Mouse (Mus musculus) natural killer cell, adult 2 months (primary cell): ENCODE measurements at regions not wholly inside any gene's neighbourhood (a gene's known extent, or its start where the extent isn't known, plus 50 kb on each side); places are given as distances from the start of the nearest gene placed in this dataset.

ENCODE experiments used
- DNase-seq, 2 experiments: peaks; one replicate each; pipeline ENCODE4 v3.0.0; 2022; ENCODE audit warnings: low spot score in 2 of 2

- no peak for DNase-seq
These were observed 678.8 kb upstream of the Sox9 start for GRCm38 (mm10) chr11:112103252-112103651.

DNA sequence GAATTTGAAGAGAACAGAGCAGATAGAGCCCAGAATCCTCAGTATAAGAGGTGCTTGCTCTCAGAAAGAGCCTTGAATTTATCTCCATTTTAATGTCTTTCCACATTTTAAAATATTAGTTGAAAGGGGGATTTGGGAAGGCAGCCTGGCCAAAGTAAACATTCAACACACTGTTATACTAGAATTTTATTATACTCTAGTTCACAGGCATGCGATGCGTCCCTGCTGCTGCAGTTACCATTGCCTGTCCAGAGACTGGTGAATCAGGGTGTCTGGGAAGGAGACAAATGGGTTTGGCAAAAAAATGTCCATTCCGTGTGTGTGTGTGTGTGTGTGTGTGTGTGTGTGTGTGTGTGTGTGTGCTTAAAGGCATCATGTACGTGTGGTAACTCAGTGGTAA is 675.1 kb upstream of the Sox9 start:
- DNase-seq: no peak

- DNase-seq: no peak
These were observed 674.7 kb upstream of the Sox9 start for GRCm38 (mm10) chr11:112107314-112107713.

GRCm38 (mm10) chr11:112121026-112121425 is 661.0 kb upstream of the Sox9 start:
- DNase-seq: no peak

DNA sequence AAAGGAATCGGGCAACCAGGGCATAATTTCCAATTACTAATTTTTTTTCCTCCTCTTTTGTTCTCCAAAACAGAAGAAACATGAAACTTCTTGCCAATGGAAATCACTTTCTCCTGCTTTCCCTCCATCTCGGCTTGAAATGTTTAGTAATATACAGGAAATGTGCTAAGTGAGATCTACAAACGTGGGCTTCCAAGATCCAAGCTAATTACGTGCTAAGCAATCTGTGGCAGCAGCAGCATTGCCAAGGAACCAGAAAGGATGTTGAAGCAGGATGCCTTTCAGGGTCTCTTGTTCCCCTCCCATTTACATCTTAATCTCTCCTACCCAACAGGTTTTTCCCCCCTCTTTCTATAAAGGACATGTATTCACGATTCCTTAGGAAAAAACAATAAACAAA is 660.2 kb upstream of the Sox9 start:
- DNase-seq: no peak

- DNase-seq: no peak
These were observed 656.6 kb upstream of the Sox9 start for GRCm38 (mm10) chr11:112125249-112125933.

DNA sequence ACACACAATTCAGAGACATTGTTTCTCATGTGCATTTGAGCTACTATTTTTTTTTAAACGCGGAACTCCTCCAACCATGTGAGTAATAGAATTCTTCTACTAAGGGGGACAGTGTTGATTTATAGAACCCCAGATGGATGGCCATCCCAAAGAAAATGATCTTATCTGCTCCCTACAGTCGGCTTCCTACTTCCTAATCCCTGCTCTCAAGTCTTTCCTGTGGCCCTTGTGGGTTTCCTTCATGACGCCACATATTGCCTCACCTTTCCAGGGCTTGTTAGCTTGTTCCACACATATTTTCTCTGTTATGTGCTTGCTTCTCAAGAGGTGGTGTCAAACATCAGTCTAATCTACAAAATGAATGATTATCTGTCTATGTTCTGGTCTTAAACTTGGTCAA is 651.9 kb upstream of the Sox9 start:
- no peak for DNase-seq

DNA sequence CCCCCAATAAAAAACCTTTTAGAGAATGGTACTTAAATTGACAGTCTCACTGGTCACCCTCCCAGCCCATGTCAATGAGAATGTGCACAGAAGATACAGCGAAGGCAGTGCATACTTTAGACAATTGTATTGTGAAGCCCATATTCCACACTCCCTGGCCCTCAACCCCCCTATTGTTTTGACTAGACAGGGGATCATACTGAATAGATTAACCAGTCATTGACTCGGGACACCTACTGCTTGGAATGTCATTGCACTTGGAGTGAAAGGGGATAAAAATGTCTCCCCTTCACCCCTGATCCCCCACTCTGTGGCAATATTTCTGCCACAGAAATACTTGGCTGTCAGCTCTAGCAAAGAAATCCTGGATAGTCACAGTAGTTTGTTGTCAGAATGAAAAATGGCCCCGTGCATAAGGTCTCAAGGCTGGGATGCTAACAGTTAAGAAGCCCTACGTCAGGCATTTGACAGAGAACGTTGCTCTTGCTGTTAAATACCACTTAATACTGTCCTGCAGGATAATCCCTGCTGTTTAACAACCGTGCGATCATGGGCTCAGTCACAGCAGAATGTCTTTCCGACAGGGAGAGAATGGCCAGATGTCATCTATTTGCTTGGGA is 644.5 kb upstream of the Sox9 start:
- no peak for DNase-seq

GRCm38 (mm10) chr11:112140058-112140457 is 642.0 kb upstream of the Sox9 start:
- DNase-seq: no peak

DNA sequence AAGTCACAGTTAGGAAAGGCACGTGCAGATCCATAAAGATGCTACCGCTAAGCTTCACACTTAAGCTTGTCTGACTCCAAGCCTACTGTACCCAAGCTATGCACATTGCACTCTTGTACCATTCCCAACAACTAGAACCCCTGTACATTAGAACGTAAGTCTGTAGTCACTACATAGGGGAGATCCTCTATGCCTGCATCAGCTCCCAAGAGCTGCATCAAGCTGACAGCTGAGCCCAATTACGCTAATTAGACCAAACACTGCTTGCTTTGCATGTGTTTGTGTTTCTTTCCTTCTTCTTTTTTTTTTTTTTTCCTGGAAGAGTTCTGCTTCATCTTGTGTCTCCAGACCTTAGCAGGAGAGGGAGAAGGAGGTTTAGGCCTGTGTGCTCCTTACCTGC is 641.5 kb upstream of the Sox9 start:
- DNase-seq: no peak

- no peak for DNase-seq
These were observed 641.1 kb upstream of the Sox9 start for GRCm38 (mm10) chr11:112140912-112141311.

DNA sequence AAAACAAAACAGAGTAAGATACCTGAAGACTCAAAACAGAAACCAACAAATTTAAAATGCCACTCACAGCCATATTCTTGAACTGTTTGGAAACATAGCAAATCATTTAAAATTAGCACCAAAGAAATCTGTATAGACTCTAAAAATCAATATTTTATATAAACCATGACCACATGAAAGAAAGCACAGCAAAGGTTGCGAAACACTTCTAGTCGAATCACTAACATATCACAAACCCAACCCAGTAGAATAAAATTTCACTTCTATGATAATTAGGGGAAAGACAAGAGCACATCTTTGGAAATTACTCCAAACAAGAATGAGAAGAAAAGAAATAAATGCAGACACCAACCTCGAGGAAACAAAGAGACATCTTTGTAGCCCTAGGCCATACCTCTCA is 630.0 kb upstream of the Sox9 start:
- no peak for DNase-seq

- DNase-seq: no peak
These were observed 628.8 kb upstream of the Sox9 start for GRCm38 (mm10) chr11:112153198-112153597.

- peak in 1 of 2 experiments; percentile 1 for DNase-seq
These were observed 627.2 kb upstream of the Sox9 start for GRCm38 (mm10) chr11:112154712-112155319.

- DNase-seq: no peak
These were observed 626.6 kb upstream of the Sox9 start for GRCm38 (mm10) chr11:112155339-112155955.

DNA sequence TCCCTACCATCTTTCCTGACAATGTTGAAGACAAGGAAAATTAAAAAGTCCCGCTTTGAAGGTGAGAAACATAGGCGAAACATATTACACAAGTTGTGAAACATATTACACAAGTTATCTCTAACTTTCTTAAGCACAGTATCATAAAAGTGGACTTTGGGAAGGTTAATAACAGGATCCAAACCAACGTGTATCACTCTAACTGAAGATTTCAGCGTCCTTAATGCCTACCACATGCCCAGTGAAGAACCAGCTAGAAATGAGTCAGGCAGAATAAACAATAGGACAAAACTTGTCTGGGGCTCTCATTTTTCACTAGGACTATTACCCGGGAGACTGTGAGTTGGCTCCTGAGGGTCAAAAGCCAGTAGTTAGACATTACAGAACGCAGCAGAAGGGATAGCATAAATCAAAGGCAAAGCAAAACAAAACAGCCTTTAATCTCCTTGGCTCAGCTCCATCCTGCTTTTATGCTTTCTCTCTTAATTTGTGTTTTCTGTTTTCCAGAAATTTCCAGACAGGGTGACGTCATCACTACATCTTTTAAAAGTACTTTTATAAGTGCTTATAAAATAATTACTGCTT is 618.3 kb upstream of the Sox9 start:
- no peak for DNase-seq

DNA sequence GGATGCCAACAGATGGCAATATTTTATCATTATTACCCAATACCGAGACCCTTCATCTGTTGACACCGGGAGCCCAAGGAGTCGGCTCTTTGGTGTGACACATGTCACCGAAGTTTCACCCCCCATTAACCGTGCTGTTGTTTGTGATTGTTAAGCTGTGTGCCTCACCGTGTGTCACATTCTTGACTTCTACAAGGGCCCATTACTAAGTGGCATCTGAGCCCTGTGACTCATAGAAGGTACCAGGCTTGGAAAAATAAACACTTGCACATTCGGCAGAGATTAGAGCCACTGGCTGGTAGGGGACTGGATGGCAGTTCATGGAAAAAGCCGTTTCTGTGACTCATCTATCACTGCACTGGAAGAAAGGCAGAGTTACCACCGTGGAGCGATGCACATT is 608.4 kb upstream of the Sox9 start:
- no peak for DNase-seq

DNA sequence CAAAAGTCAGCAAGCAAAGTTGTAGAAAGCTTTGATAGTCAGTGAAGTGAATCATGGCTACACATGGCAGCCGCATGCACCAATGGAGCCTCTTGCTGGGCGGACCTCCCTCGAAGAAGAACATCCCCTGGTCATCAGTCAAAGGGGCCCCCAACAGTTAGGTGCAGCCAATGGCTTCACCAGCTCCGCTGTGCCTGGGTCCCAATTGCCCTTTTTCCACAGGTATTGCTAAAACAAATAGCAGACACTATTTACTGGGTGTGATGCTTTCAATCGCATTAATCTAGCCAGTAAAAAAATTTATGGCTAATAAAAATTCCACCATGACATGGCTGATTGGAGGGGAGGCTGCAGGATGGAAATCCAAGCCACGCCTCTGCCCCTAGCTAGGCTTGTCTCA is 606.7 kb upstream of the Sox9 start:
- DNase-seq: no peak

- DNase-seq: no peak
These were observed 601.4 kb upstream of the Sox9 start for GRCm38 (mm10) chr11:112180666-112181065.

- DNase-seq: no peak
These were observed 584.3 kb upstream of the Sox9 start for GRCm38 (mm10) chr11:112197620-112198268.

GRCm38 (mm10) chr11:112204561-112204960 is 577.5 kb upstream of the Sox9 start:
- DNase-seq: no peak

GRCm38 (mm10) chr11:112209414-112209813 is 572.6 kb upstream of the Sox9 start:
- DNase-seq: no peak
